Mouse (Mus musculus): ENCODE results near the gene Hils1.

DNA sequence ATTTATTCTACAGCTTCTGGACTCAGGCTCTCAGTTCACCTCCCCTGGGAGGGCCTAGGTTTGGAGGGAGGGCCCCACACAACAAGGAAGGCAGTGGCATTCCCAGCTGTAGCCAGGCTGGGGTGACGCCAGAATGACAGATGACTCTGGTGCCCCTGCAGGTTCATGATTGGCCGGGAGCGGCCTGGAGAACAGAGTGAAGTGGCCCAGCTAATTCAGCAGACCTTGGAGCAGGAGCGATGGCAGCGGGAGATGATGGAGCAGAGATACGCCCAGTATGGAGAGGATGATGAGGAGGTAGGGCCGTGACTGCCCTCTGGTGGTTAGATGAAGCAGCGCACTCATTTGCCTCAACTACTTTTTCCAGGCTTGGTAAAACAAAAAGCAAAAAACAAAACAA is 33.7 kb downstream of the Hils1 start:
- TF ChIP-seq POLR2AphosphoS5 (IDR thresholded peaks at IDR 0.05; ENCODE audit: insufficient replicate concordance, low read depth, low read length) (no peak), GATA1 (IDR thresholded peaks at IDR 0.05; ENCODE audit: borderline replicate concordance, low read length) (no peak)
